Mouse (Mus musculus) telencephalon, adult 2 months (tissue): ENCODE measurements around the gene Mapk14.
A peak's percentile ranks its signal among the peaks of the same experiment; 100 is the strongest.
"Not testable (repeated sequence)": the region's sequence is repeated elsewhere in the genome, so short reads cannot be mapped to it uniquely, and the experiment has no call there.

ENCODE experiments used
- DNase-seq: peaks from one replicate; pipeline ENCODE4 v3.0.0-alpha.2; 2011; ENCODE audit warnings: low read depth, low spot score

The Mapk14 gene

GRCm38 (mm10) chr17:28698245-28698644 is 7.1 kb downstream of the Mapk14 start:
- peak; percentile 39 for DNase-seq

- no peak for DNase-seq
Measured at GRCm38 (mm10) chr17:28698672-28699071, 7.5 kb downstream of the Mapk14 start.

GRCm38 (mm10) chr17:28699789-28700188 is 8.7 kb downstream of the Mapk14 start:
- DNase-seq, result no peak

- no peak for DNase-seq
Measured at GRCm38 (mm10) chr17:28701171-28701570, 10.0 kb downstream of the Mapk14 start.

DNA sequence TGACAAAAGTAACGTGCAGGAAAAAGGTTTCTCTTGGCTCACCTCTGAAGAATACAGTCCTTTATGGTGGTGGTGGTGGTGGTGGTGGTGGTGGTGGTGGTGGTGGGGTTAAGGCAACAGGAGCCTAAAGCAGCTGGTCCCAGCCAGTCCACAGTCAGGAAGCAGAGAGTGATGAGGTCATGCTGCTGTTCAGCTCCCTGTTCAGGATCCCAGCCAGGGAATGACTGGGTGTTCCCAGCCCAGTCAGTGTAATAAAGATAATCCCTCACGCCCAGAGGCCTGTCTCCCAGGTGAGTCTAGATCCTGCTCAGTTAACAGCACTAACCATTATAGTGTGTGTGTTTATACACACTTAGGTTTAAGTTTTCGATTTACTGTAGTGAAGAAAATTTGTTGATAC is 10.6 kb downstream of the Mapk14 start:
- no peak for DNase-seq

DNA sequence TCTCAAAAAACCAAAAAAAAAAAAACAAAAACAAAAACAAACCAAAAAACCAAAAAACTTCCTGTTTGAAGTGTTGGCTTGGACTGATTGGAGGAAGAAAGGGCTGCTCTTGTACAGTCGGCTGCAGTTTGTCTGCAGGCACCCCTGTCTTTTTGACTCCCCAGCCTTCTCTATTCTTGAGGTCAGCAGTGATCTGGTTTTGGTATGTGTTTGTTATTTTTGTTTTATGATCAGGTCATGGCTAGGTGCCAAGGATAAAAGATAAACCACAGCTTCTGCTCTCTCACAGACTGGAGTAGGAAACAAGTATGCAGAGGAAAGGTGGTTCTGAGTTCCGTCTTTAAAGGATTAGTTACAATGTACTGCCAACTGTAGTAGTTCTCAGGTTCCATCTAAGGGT is 11.5 kb downstream of the Mapk14 start:
- DNase-seq, result no peak

- DNase-seq, result no peak
Measured at GRCm38 (mm10) chr17:28706697-28707096, 15.6 kb downstream of the Mapk14 start.

GRCm38 (mm10) chr17:28707136-28707627 is 16.1 kb downstream of the Mapk14 start:
- no peak for DNase-seq

GRCm38 (mm10) chr17:28707816-28708215 is 16.7 kb downstream of the Mapk14 start:
- no peak for DNase-seq

- no peak for DNase-seq
Measured at GRCm38 (mm10) chr17:28708989-28709388, 17.9 kb downstream of the Mapk14 start.

- DNase-seq, result no peak
Measured at GRCm38 (mm10) chr17:28709552-28710290, 18.6 kb downstream of the Mapk14 start.

DNA sequence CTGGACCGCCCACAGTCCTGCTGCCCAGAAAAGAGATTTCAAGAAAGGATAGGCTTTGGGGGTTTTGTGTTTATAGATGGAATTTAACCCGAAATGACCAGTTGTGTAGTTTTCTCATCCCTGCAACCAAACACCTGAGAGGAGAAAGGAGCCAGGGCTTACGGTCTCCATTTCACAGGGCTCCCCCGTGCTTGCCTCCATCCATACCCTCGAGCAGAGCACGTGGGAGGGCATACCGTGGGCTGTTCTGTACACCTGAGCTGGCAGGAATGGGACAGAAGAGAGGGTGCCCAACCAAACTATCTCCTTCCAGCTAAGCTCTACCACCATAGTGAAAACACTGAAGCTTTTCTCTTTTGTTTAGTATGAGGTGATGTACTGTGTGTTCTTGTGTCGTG is 19.2 kb downstream of the Mapk14 start:
- DNase-seq, result no peak

GRCm38 (mm10) chr17:28711237-28711636 is 20.1 kb downstream of the Mapk14 start:
- DNase-seq, result no peak

DNA sequence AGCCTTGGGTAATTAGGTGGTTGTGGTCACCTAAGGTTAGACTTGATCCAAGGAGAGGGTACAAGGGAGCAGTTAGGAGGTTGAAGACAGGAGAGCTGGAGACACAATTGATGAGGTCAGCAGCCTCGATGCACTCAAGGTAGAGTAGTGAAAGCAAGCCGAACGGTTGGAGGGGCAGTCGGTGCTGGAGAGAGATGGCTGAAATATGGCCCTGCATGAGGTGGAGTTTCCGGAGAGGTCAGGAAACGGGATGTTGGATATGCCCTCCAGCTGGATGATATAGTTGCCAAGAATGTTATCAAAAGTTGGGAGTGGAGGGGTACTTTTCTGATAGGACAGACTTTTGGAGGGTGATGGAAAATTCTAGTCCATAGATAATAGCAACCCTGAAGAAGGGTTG is 21.2 kb downstream of the Mapk14 start:
- no peak for DNase-seq

- no peak for DNase-seq
Measured at GRCm38 (mm10) chr17:28714006-28714405, 22.9 kb downstream of the Mapk14 start.

- no peak for DNase-seq
Measured at GRCm38 (mm10) chr17:28715832-28716548, 24.9 kb downstream of the Mapk14 start.

GRCm38 (mm10) chr17:28717535-28717934 is 26.4 kb downstream of the Mapk14 start:
- DNase-seq, result no peak

GRCm38 (mm10) chr17:28725783-28726182 is 34.7 kb downstream of the Mapk14 start, which contains the start of gene AC170998.1:
AC170998.1 (plus strand) TSS chr17:28726083.
- no peak for DNase-seq

DNA sequence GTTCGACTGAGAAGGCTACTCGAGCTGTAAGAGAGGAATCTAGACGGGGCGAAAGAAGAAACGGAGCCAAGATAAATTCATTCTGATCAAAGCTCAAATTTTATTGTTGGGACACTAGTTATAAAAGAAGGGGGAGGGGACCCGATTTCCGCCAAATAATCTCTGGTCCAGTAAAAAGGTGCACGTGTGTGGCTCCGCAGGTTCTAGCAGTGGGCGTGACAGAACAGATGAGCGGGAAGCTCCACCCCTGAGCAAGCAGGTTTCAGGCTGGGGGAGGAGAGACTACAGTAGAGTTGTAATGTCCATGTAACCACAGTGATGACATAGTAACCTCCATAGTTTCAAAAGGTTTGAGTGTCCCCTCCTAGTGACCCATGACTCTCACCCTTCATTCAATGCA is 36.4 kb downstream of the Mapk14 start:
- DNase-seq, result not testable (repeated sequence)

- peak; percentile 67 for DNase-seq
Measured at GRCm38 (mm10) chr17:28735317-28736105, 44.4 kb downstream of the Mapk14 start.

- no peak for DNase-seq
Measured at GRCm38 (mm10) chr17:28736486-28736885, 45.4 kb downstream of the Mapk14 start.

- no peak for DNase-seq
Measured at GRCm38 (mm10) chr17:28737973-28738372, 46.8 kb downstream of the Mapk14 start.
